Mouse (Mus musculus) neural tube, embryonic 11.5 days (tissue): ENCODE results near the gene Cript. TPM values are rescaled to one million over a fixed set of nuclear protein-coding genes. Genes with fewer than 3 reads are reported as not detected.

Experiments
- ATAC-seq: fragments of 200-750 bp; cut with Nextera tagmentation; 2 replicates; pipeline ENCODE4 v1.8.0; 2017; ENCODE audit warnings: moderate number of reproducible peaks, mild to moderate bottlenecking, moderate TSS enrichment, moderate library complexity; ENCODE audit not compliant: insufficient read depth, low FRiP score, low TSS enrichment
- DNase-seq: peaks from one replicate; pipeline ENCODE4 v3.0.0-alpha.2; 2015; ENCODE audit warnings: low spot score
- H3K27ac ChIP-seq: fragments of 300-500 bp; sonication (generic); 2 replicates; pipeline ENCODE4 v1.5.1; 2014; ENCODE audit warnings: low read depth, mild to moderate bottlenecking, low read length
- H3K27me3 ChIP-seq: fragments of 300-500 bp; sonication (generic); 2 replicates; pipeline ENCODE4 v1.6.1; 2014; ENCODE audit warnings: mild to moderate bottlenecking, low read length, mixed read lengths; ENCODE audit not compliant: control insufficient read depth, insufficient read depth
- H3K36me3 ChIP-seq: fragments of 300-500 bp; sonication (generic); 2 replicates; pipeline ENCODE4 v1.6.1; 2014; ENCODE audit warnings: mild to moderate bottlenecking, low read length, moderate library complexity, mixed read lengths; ENCODE audit not compliant: control insufficient read depth, insufficient read depth
- H3K4me1 ChIP-seq: fragments of 300-500 bp; sonication (generic); 2 replicates; pipeline ENCODE4 v1.6.1; 2014; ENCODE audit warnings: low read length, mixed read lengths; ENCODE audit not compliant: control insufficient read depth, insufficient read depth
- H3K4me2 ChIP-seq: fragments of 300-500 bp; sonication (generic); 2 replicates; pipeline ENCODE4 v1.6.1; 2014; ENCODE audit warnings: low read depth, mild to moderate bottlenecking, moderate library complexity
- H3K4me3 ChIP-seq: fragments of 300-500 bp; sonication (generic); 2 replicates; pipeline ENCODE4 v1.5.1; 2014; ENCODE audit warnings: low read depth, low read length
- H3K9ac ChIP-seq: fragments of 300-500 bp; sonication (generic); 2 replicates; pipeline ENCODE4 v1.6.1; 2014; ENCODE audit warnings: mild to moderate bottlenecking, low read length
- H3K9me3 ChIP-seq: fragments of 300-500 bp; sonication (generic); 2 replicates; pipeline ENCODE4 v1.6.1; 2016; ENCODE audit warnings: low read length; ENCODE audit not compliant: control insufficient read depth
- WGBS: fragments of 180-500 bp; shearing (Covaris S2); extraction: QIAGEN DNeasy Blood & Tissue Kit; methylation state at CpG from one replicate; pipeline ENCODE4 v1.1.7; 2014; 5-methylcytosine and 5-hydroxymethylcytosine counted together
- polyA plus RNA-seq: library from polyadenylated mRNA; unstranded; fragments of >200 nt; fragmentation: Nextera tagmentation; extraction: Ambion mirVana; gene quantifications from 2 replicates; pipeline ENCODE4 v1.2.1, GENCODE M21; 2014

Cript gene
- polyA plus RNA-seq, 1 experiment from 2014 or later, result 180 TPM

DNA sequence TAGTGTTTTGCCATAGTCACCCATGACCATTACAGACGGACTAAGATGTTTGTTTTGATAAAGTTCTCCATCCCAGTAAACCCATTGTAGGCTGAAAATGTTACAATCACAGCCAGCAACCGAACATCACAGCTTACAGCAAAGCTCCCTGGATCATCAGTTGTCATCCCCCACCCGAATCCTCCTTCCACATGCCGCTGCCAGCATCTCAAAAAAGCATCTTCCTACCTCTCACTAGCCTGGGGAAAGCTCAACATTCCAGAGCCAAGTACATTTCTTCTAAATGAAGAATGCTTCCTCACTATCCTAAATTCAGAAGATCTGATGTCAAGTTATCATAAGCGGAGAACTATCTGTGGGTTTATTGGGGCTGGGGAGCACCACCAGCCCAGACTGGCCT, 13.1 kb downstream of the Cript start:
- Histone ChIP-seq H3K9ac (no peak overlapping the region), H3K27ac (no peak overlapping the region)
- WGBS, result 89% methylated on average over 5 of the region's 5 CpGs

DNA sequence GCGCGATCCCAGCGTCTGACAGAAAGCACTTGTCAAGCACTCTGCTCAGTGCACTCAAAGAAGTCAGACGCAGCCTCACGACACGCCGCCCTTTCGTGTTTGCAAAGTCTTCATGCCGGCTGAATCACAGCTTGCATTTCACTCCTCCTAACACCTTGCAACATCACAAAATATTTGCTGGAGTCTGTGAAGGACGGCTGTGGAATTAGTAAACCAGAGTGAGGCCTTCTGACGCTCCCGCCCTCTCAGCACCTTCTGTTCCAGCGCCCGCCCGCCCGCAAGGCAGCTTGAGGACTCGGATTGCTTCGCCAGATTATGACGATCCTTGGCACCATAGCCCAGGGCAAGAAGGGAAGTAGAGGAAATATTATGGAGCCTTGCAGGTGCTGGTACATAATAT, 16.4 kb downstream of the Cript start:
- Histone ChIP-seq H3K27me3 (no peaks in the 10 kb centered on the region), H3K4me2 (no peak overlapping the region), H3K9me3 (no peaks in the 10 kb centered on the region), H3K4me3 (no peak overlapping the region), H3K36me3 (no peaks in the 10 kb centered on the region), H3K4me1 (no peaks in the 10 kb centered on the region), H3K27ac (no peak overlapping the region), H3K9ac (no peak overlapping the region)
- DNase-seq, result no peak
- 76% methylated on average over 19 of the region's 19 CpGs for WGBS
- no peak for ATAC-seq

More for the DNA sequence above, 13.1 kb downstream of the Cript start:
- no peaks in the 10 kb centered on the region for H3K27me3 ChIP-seq
- H3K4me3 ChIP-seq, result no peak overlapping the region
- H3K4me1 ChIP-seq, result no peaks in the 10 kb centered on the region
- no peak for DNase-seq
- no peaks in the 10 kb centered on the region for H3K9me3 ChIP-seq
- no peak for ATAC-seq
- H3K36me3 ChIP-seq, result no peaks in the 10 kb centered on the region
- H3K4me2 ChIP-seq, result no peak overlapping the region

DNA sequence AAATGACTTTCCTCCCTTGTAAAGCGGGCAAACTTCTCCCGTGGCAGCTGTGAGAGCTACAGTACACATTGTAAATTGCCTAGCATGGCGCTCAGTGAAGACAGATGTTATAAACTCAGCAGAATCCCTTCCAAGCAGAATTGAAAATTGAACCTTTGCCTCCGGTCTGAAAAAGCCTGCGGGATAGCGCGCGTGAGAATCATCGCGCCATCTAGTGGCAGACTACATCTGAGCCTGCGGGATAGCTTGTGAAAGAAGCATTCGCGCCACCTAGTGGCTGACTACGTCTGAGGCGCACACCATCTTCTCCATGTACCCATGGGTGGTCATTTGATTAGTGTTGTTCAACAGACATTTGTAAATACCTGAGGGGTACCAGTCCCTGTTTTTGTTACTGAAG, 19.0 kb downstream of the Cript start:
- ATAC-seq (peak; percentile 67; the same call in 1 of the 2 replicates), DNase-seq (peak; percentile 91)
- H3K9ac ChIP-seq, result no peak overlapping the region
- H3K9me3 ChIP-seq, result no peaks in the 10 kb centered on the region
- no peaks in the 10 kb centered on the region for H3K36me3 ChIP-seq
- no peak overlapping the region for H3K27ac ChIP-seq
- H3K27me3 ChIP-seq, result no peaks in the 10 kb centered on the region
- WGBS, result 1% methylated on average over 15 of the region's 15 CpGs
- H3K4me3 ChIP-seq, result no peak overlapping the region
- H3K4me2 ChIP-seq, result no peak overlapping the region
- H3K4me1 ChIP-seq, result no peaks in the 10 kb centered on the region

DNA sequence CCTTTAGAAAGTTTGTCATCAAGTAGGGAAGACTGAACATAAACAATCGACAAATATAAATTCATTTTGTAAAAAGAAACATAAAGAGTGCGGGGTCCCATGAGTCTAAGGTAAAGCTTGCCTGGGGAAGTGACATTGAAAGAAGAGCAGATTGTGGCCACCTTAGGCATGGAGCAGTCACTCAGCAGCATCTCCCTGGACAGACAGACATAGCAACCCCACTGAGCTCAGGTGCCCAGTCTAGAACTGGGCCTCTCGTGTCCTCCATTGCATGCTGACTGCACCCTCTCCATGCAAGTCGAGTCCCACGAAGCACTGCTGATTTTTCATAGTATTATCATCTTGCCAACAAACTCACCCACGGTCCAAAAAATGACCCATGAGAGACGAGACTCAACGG, 19.4 kb downstream of the Cript start:
- H3K4me2 ChIP-seq, result no peak overlapping the region
- 81% methylated on average over 8 of the region's 8 CpGs for WGBS
- no peaks in the 10 kb centered on the region for H3K27me3 ChIP-seq
- H3K27ac ChIP-seq, result no peak overlapping the region
- DNase-seq, result no peak
- ATAC-seq, result no peak
- no peaks in the 10 kb centered on the region for H3K4me1 ChIP-seq
- no peaks in the 10 kb centered on the region for H3K9me3 ChIP-seq
- no peak overlapping the region for H3K4me3 ChIP-seq
- no peak overlapping the region for H3K9ac ChIP-seq
- no peaks in the 10 kb centered on the region for H3K36me3 ChIP-seq

DNA sequence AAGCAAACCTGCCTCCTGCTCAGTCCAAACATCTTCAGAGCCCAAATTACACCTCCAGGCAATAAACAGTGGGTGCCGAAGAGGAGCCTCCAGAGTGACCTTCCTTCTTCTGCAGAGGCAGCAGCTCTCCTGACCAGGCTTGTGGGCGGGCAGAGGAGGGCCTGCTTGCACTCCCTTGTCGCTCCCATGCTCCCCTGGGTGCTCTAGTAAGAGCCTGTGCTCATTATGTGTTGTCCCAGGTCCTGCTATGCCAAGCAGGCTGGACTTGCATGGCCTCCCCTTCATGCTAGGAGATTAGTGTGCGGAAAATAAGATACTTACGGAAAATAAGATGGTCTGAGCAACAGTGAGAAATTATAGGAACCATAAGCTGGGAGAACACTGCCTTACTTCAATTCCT, 24.3 kb downstream of the Cript start:
- Histone ChIP-seq H3K4me1 (no peaks in the 10 kb centered on the region), H3K4me2 (no peak overlapping the region), H3K9me3 (no peaks in the 10 kb centered on the region), H3K36me3 (no peaks in the 10 kb centered on the region), H3K27ac (no peak overlapping the region), H3K9ac (no peak overlapping the region), H3K27me3 (no peaks in the 10 kb centered on the region), H3K4me3 (no peak overlapping the region)
- ATAC-seq, result no peak
- DNase-seq, result no peak
- 47% methylated on average over 5 of the region's 5 CpGs for WGBS

DNA sequence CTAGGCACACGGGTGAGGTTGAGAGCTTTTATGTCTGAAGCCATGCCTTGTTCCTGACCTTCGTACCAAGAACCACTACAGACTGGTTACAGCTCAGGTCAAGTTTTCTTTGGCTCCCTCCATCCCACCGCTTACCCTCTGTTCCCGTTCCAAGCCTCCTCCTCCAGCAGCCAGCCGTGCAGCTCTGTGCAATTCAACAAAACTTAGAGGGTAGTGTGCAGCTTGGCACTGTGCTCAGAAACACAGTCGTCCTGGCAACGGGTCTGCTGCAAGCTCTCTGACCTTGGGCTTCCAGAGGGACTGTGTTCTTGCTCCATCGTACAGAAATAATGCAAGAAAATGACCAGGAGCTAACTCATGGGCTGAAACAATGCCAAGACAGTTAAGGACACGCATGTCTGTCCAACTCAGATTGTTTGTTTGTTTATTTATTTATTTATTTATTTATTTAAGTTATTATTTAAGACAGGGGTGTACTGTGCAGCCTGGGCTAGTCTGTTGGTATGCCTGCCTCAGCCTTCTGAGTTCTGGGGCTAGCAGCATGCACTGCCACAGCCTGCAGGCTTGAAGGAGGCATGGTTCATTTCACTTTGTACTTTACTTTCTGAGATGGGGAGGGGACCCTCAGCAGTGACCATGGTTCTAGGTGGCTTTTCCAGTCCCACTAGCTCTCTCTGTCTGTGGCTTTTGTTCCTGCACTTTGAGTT, 25.3 kb downstream of the Cript start:
- DNase-seq, result no peak
- H3K36me3 ChIP-seq, result no peaks in the 10 kb centered on the region

DNA sequence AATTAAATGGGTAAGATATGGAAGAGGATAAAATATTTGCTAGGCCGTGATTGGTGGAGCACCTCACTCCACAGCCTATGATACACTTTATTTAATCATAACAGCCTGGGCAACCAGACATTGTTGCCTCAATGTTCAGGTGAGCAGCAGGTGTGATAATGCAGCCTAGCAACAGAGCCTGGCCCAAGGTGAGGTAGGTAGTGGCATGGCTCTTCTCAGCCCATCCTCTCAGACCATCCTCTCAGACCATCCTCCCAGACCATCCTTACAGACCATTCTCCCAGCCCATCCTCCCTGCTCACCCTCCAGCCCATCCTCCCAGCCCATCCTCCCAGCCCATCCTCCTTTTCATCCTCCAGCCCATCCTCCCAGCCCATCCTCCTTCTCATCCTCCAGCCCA, 26.3 kb downstream of the Cript start:
- Histone ChIP-seq H3K9me3 (no peaks in the 10 kb centered on the region), H3K27me3 (no peaks in the 10 kb centered on the region), H3K4me1 (no peaks in the 10 kb centered on the region), H3K4me2 (no peak overlapping the region), H3K36me3 (no peaks in the 10 kb centered on the region), H3K27ac (no peak overlapping the region), H3K9ac (no peak overlapping the region), H3K4me3 (no peak overlapping the region)
- no peak for DNase-seq
- WGBS, result 92% methylated on average over 1 of the region's 1 CpGs
- no peak for ATAC-seq

More for the DNA sequence above, 25.3 kb downstream of the Cript start:
- Histone ChIP-seq H3K27me3 (no peaks in the 10 kb centered on the region), H3K9me3 (no peaks in the 10 kb centered on the region), H3K4me1 (no peaks in the 10 kb centered on the region), H3K4me2 (no peak overlapping the region), H3K9ac (no peak overlapping the region), H3K27ac (no peak overlapping the region), H3K4me3 (no peak overlapping the region)
- whole genome bisulfite sequencing, result 64% methylated on average over 9 of the region's 9 CpGs
- no peak for ATAC-seq

DNA sequence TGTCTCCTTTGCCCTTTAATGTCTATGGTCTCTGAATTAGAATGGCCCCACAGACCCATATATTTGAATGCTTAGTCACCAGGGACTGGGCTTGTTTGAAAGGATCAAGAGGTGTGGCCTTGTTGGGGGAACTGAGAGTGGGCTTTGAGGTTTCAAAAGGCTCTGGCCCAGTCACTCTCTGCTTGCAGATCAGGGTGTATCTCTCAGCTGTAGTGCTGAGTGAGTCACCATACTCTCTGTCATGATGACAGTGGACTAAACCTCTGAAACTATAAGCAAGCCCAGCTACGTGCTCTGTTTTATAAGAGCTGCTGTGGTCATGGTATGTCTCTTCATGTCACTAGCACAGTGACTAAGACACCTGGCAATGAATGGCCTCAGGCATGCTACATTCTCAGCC, 27.1 kb downstream of the Cript start:
- H3K27me3 ChIP-seq, result no peaks in the 10 kb centered on the region
- WGBS, result 85% methylated on average over 1 of the region's 1 CpGs

DNA sequence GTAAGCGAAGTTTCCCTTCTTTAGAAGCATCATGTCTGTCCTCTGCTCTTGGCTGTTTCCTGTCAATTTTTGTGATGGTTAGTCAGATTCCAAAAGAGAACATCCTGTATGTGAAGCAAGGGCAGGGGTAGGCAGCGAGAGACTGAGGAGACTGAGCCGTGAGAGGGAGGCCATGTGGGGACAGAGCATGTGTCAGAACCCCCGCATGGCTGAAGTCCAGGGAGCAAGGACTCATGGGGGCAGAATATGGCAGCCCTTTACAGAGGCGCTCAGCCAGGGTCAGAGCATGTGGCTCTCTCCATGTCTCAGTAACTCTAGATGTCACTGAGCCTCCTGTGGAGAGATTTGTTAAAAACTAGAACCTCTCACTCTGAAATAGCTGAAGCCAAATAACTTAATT, 28.6 kb downstream of the Cript start:
- Histone ChIP-seq H3K4me1 (no peaks in the 10 kb centered on the region), H3K4me2 (no peak overlapping the region), H3K4me3 (no peak overlapping the region), H3K27ac (no peak overlapping the region), H3K36me3 (no peaks in the 10 kb centered on the region), H3K9me3 (no peaks in the 10 kb centered on the region), H3K27me3 (no peaks in the 10 kb centered on the region), H3K9ac (no peak overlapping the region)
- DNase-seq (no peak), ATAC-seq (no peak)
- WGBS, result 76% methylated on average over 5 of the region's 5 CpGs

More for the DNA sequence above, 27.1 kb downstream of the Cript start:
- Histone ChIP-seq H3K4me3 (no peak overlapping the region), H3K4me1 (no peaks in the 10 kb centered on the region), H3K27ac (no peak overlapping the region), H3K9ac (no peak overlapping the region), H3K4me2 (no peak overlapping the region), H3K9me3 (no peaks in the 10 kb centered on the region), H3K36me3 (no peaks in the 10 kb centered on the region)
- no peak for ATAC-seq
- no peak for DNase-seq
